Mouse (Mus musculus) G1E (cell line): ENCODE data around the gene Guk1. TPM values are rescaled to one million over a fixed set of nuclear protein-coding genes. Genes with fewer than 3 reads are reported as not detected.

Source experiments
- ATAC-seq: 2 replicates; pipeline ENCODE4 v1.8.0; 2016; ENCODE audit warnings: mild to moderate bottlenecking; ENCODE audit not compliant: insufficient number of reproducible peaks, poor library complexity, low FRiP score, severe bottlenecking; ENCODE audit errors: extremely low read depth
- DNase-seq: peaks from one replicate; pipeline ENCODE4 v3.0.0; 2012; ENCODE audit warnings: low spot score
- H3K27me3 ChIP-seq: 2 replicates; pipeline ENCODE4 v1.6.1; 2012; ENCODE audit warnings: mild to moderate bottlenecking, low read length, inconsistent platforms; ENCODE audit not compliant: insufficient read depth
- H3K36me3 ChIP-seq: replicated peaks from 2 replicates; pipeline ENCODE3; 2012; ENCODE audit warnings: mild to moderate bottlenecking, inconsistent platforms
- H3K4me1 ChIP-seq: 2 replicates; pipeline ENCODE4 v1.6.1; 2012; ENCODE audit warnings: low read depth, low read length, inconsistent platforms, mixed read lengths; ENCODE audit not compliant: insufficient read depth
- H3K4me3 ChIP-seq: 2 replicates; pipeline ENCODE4 v1.5.1; 2012; ENCODE audit warnings: low read depth, mild to moderate bottlenecking, inconsistent platforms, low read length, moderate library complexity, mixed read lengths
- H3K9me3 ChIP-seq: replicated peaks from 2 replicates; pipeline ENCODE4 v1.6.1; 2012; ENCODE audit warnings: inconsistent platforms
- CTCF ChIP-seq: IDR thresholded peaks from 2 replicates; pipeline ENCODE4 v1.5.1; 2012; ENCODE audit warnings: low read depth, low read length, inconsistent platforms, mixed read lengths
- GATA1 ChIP-seq: IDR thresholded peaks from 2 replicates; pipeline ENCODE4 v1.6.1; 2012; ENCODE audit warnings: borderline replicate concordance, low read length, inconsistent platforms, mixed read lengths
- GATA2 ChIP-seq: IDR thresholded peaks from 2 replicates; pipeline ENCODE4 v1.6.1; 2012; ENCODE audit warnings: low read depth, low read length, inconsistent platforms, borderline replicate concordance
- POLR2AphosphoS5 ChIP-seq: IDR thresholded peaks from 2 replicates; pipeline ENCODE4 v1.6.1; 2012; ENCODE audit warnings: low read depth, low read length, inconsistent platforms; ENCODE audit not compliant: insufficient replicate concordance
- TAL1 ChIP-seq: conservative IDR thresholded peaks from 2 replicates; pipeline ENCODE4 v1.6.1; 2012; ENCODE audit warnings: low read depth, low read length, inconsistent platforms, mixed read lengths
- polyA plus RNA-seq: library from polyadenylated mRNA; stranded (reverse); fragments of >175 nt; gene quantifications from 2 replicates; pipeline ENCODE4 v1.2.3, GENCODE M21; 2012
- total RNA-seq, 2 experiments: library from RNA; stranded (forward) in 1 of 2; stranded (reverse) in 1 of 2; fragments of 200-1000 nt in 1 of 2; fragments of >200 nt in 1 of 2; fragmentation: Nextera tagmentation in 1 of 2; gene quantifications; 2 replicates each; pipeline ENCODE4 v1.2.3; 2014 to 2017

Guk1 gene
- total and polyA plus RNA-seq, 3 experiments = 16.8 to 38.2 (median 35.2) TPM

- ATAC-seq (no peak), DNase-seq (no peak)
- no peak for TF ChIP-seq GATA1
- TF ChIP-seq TAL1 = no peak
- no peak for TF ChIP-seq CTCF
- peaks cover 77% of the 10 kb centered on the region for H3K4me1 ChIP-seq
- H3K36me3 ChIP-seq = peaks cover 63% of the 10 kb centered on the region
- no peak overlapping the region; the same call in 1 of the 2 replicates for H3K4me3 ChIP-seq
- H3K27me3 ChIP-seq = no peaks in the 10 kb centered on the region
- no peaks in the 10 kb centered on the region for H3K9me3 ChIP-seq
These were observed 32.0 kb upstream of the Guk1 start for GRCm38 (mm10) chr11:59224025-59224424.

- Histone ChIP-seq H3K4me1 (peaks cover 85% of the 10 kb centered on the region), H3K36me3 (peaks cover 79% of the 10 kb centered on the region), H3K27me3 (no peaks in the 10 kb centered on the region), H3K4me3 (no peak overlapping the region), H3K9me3 (no peaks in the 10 kb centered on the region)
- no peak for TF ChIP-seq GATA1
- TF ChIP-seq CTCF = no peak
- TF ChIP-seq GATA2 = no peak
- no peak for TF ChIP-seq TAL1
- no peak for TF ChIP-seq POLR2AphosphoS5
- no peak for DNase-seq
- ATAC-seq = no peak
These were observed 30.3 kb upstream of the Guk1 start for GRCm38 (mm10) chr11:59222306-59222705.

DNA sequence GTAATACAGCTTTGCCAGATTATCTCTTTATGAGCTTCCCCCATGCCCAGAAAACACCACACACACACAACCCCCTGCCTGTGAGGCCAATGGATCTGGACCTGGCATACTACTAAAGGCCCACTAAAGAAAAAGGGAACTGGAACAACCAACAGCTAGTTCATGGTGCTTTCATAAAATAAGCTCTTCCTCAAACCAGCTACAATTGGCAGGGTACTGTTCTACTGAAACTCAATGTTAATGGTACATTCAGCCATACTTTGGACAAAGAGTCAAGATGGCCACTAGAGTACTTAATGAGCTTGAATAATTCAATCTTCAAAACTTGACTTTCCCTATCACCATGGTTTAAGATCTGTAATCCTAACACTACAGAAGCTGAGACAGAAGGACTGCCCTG is 29.6 kb upstream of the Guk1 start:
- H3K9me3 ChIP-seq = no peaks in the 10 kb centered on the region
- no peak for DNase-seq
- H3K36me3 ChIP-seq = peaks cover 84% of the 10 kb centered on the region
- ATAC-seq = no peak
- no peak for TF ChIP-seq CTCF
- no peak for TF ChIP-seq GATA1
- peaks cover 88% of the 10 kb centered on the region for H3K4me1 ChIP-seq
- H3K27me3 ChIP-seq = no peaks in the 10 kb centered on the region
- no peak overlapping the region for H3K4me3 ChIP-seq

- Histone ChIP-seq H3K9me3 (no peaks in the 10 kb centered on the region), H3K27me3 (no peaks in the 10 kb centered on the region), H3K4me3 (no peak overlapping the region), H3K36me3 (peaks cover 93% of the 10 kb centered on the region), H3K4me1 (peaks cover 82% of the 10 kb centered on the region)
- no peak for ATAC-seq
- no peak for TF ChIP-seq GATA2
- no peak for TF ChIP-seq POLR2AphosphoS5
- TF ChIP-seq TAL1 = no peak
- peak; percentile 67 for TF ChIP-seq CTCF
- TF ChIP-seq GATA1 = no peak
- DNase-seq = no peak
These were observed 27.1 kb upstream of the Guk1 start for GRCm38 (mm10) chr11:59219064-59219463.

DNA sequence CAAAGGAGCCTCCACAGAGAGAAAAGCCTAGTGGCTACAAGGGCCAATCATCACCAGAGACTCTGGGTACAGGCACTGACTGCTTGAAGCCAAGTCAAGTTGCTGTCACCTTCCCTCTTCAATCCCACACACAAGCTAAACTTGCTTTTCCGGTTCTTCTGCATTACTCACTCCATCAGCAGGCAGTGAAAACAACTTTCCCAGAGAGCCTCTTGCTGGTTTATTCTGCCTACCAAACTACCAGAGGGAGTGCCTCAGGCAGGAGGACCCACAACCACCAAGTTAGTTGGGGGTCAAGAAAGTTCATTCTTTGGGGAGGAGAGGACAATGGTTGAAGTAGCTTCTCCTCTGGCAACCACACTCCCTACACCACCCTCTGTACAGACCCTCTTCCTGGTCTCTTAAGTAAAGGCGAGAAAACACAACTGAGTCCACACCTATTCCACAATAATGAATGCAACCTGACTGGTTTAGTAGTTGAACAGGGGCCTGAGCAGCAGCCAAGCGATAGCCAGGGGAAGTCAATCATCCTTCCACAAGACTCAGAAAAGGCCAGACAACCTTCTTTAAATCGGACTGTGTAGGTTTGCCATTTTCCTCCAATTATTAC is 26.5 kb upstream of the Guk1 start:
- H3K27me3 ChIP-seq = no peaks in the 10 kb centered on the region
- H3K4me1 ChIP-seq = peaks cover 82% of the 10 kb centered on the region
- no peaks in the 10 kb centered on the region for H3K9me3 ChIP-seq
- peaks cover 93% of the 10 kb centered on the region for H3K36me3 ChIP-seq
- TF ChIP-seq GATA2 = no peak
- no peak for TF ChIP-seq GATA1
- TF ChIP-seq TAL1 = no peak
- TF ChIP-seq CTCF = no peak
- TF ChIP-seq POLR2AphosphoS5 = no peak
- DNase-seq (no peak), ATAC-seq (no peak)
- H3K4me3 ChIP-seq = no peak overlapping the region

- Histone ChIP-seq H3K9me3 (no peaks in the 10 kb centered on the region), H3K4me1 (peaks cover 81% of the 10 kb centered on the region), H3K36me3 (peaks cover 92% of the 10 kb centered on the region), H3K27me3 (no peaks in the 10 kb centered on the region), H3K4me3 (no peak overlapping the region)
- DNase-seq = no peak
- no peak for ATAC-seq
- TF ChIP-seq GATA2 (no peak), CTCF (no peak), GATA1 (no peak), POLR2AphosphoS5 (no peak), TAL1 (no peak)
These were observed 24.9 kb upstream of the Guk1 start for GRCm38 (mm10) chr11:59216955-59217354.
